Mouse (Mus musculus) right cerebral cortex, postnatal 14 days (tissue): ENCODE measurements around the gene Adamts14.

Source experiments
- DNase-seq: peaks from one replicate; pipeline ENCODE4 v3.0.0; 2022

Gene Adamts14

DNA sequence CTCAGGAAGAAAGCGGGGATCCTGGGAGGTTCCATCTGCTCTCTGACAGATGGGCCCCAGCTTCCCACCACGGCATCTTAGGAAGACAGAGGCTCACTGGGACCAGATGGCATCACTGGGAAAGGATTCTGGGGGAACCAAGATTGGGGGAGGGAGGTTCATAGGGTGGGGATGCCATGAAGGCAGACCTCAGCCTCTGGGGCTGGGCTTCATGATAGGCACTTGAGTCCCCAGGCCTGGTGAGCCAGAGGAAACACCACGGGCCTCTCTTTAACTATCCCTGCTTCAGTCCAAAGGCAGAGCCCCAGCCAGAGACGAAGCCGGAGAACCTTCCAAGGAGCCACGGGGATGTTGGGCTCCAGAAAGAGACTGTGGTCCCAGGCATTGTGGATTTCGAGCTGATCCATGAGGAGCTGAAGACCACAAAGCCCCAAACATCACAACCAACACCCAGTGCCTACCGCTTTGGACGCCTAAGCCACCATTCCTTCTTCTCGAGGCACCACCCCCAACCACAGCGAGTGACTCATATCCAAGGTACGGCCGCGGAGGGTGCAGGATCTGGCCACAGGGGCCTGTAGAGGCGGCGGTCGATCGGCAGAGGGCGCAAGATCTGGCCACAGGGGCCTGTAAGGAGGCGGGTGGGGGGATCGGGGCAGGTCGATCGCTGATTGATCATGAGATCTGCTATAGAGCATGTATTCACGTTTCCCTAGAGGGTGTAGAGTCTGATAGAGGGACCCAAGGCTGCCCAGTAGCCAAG is 97.6 kb downstream of the Adamts14 start:
- DNase-seq, result peak; percentile 31

DNA sequence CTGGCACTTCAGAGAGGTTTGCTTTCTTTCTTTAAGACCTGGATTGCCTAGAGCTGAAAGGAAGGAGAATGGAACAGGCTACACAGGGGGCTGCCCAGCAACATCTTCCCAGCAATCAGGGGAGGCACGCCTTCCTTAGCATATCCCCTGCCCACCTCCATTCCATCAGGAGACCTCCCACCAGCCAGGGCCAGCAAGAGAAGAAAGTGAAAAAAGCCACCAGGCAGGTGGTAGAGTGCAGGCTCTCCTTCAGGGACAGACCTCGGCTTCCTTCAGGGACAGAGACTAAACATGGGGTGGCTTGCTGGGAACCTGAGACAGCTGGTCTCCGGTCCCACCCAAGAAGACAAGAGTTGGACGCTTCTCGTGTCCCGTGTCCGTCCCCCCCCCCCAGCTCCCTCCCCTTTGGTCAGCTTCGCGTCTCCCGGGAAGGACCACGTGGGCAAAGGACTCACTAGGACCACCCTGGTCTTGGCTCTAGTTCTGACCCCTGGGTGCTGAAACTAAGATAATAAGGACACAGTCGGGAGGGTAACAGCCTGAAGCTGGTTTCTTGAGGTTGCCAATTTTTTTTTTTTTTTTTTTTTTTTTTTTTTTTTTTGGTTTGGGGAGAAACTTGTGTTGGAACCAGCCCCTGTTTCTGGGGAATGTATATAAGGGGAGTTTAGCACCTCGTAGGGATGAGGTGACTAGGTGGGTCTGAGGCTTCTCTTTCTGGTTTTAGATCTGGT is 98.4 kb downstream of the Adamts14 start:
- no peak for DNase-seq

DNA sequence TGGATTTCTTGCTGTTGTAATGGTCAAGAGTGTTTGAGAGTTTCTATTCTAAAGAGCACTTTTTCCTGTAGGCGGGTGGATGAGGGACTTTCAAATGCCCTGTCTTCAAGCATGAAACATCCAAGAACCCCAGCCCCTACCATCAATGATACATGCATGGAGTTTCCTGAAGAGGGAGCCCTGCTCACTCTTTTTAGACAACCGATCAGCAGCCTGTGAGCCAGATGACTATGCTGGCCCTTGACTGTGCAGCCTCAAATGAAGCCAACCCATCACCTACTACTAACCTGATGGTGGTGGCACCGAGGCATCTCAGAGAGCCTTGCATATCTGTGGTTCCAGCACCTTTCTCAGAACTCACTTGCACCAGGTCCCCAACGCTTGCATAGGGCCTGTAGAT is 100.7 kb downstream of the Adamts14 start:
- DNase-seq, result no peak

DNA sequence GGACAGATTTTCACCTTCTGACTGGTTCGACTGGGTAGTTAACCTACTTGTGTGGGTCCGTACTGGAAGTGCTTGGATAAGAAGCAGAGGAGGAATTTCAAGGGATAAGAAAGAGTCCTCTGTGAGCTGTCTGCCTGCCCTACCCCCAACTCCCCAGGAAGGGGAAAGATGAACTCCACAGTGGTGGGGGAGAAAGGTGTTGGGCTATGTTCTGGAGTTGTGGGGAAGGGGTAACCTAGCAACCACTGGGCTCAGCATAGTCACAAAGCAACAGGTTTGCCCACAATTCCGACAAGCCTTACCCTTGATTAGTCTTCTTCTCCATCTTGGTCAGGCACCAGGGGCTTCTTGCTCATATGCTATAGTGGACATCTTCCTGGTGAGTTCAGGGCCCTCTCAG is 101.6 kb downstream of the Adamts14 start, which contains the start of gene Tbata:
TSS of gene Tbata (plus strand) at position 301 of the 400 bp plus-strand sequence.
- DNase-seq, result no peak

DNA sequence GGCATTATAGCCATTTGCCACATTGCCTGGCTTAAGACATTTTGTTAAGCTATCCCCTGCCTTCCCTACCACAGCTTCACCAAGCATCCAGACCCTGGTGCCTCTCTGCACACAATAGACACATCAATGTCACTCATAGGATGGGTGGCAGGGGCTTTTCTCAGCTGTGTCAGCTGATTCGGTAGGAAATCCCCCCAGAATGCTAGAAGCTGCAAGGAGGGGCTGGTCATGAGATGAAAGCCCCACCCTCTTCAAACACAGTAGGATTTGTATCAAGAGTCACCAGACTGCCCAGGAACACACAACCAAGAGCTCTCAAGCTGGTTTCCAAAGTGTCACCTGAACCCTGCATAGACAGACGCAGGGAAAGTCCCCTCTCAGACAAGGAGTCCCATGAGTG is 104.8 kb downstream of the Adamts14 start:
- DNase-seq, result no peak

DNA sequence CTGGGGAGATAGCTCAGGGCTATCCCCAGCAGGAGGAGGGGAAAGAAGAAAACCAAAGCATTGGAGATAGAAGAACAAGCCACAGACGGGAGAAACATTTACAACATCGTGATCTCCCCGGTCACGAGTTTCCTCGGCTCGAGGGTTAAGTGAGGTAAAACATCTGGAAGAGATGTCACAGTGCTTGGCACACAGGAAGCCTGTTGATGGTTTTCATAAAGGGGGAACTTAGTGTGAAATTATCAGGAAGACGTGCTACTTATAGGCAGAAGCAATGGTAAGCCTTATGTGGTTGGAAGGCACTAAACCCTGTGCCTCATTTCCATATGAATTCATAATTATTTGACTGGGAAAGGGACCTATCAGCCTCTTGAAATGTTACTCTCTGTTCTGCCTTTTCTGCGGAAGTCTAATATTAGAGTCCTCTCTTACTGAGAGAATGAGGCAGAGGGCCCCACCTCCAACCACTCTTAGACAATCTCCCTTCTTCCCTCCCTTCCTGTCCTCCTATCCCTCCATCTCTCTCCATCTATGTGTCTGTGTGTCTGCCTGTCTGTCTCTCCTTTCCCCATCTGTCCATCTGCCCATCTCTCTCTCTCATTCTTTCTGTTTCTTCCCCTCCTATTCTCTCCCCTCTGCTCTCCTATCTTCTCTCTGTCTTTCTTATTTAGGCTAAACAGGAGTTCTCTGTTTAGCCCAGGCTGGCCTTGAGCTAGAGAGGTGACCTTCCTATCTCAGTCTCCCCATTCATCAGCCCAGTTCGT is 105.7 kb downstream of the Adamts14 start:
- no peak for DNase-seq

DNA sequence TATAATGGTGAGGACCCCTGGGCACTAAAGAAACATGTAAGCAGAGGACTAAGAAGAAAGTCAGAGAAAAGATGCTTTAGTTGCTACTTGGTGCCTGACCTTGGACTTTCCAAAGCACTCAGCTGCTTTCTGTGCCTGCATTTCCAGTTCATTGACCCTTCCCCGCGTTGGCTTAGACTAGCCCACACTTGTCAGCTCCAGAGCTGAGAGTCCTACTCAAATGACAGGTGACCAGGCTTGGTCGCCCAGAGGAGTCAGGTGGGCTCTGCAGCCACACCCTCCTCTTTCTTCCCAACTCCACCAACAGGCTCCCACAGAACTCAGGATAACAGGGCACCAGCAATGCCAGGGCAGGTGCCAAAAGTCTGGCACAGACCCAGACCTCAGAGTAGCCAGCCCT is 110.9 kb downstream of the Adamts14 start:
- no peak for DNase-seq

DNA sequence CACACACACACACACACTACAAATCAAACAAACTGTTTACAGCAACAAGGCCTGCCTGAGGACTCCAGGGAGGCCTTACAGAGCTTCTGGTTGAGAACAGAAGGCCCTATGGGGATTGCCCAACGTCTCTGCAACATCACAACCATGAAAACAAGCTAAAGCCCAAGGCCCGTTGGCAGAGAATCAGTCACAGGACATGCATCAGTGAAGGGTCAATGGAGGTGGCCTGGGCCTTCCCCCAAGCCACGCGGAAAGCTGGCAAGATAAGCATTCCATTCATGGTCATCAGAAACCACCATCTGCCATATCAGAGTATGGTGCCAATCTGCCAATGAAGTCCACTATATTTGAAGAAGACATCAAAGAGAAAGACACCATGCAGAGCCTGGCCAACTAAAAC is 112.6 kb downstream of the Adamts14 start:
- DNase-seq, result no peak

DNA sequence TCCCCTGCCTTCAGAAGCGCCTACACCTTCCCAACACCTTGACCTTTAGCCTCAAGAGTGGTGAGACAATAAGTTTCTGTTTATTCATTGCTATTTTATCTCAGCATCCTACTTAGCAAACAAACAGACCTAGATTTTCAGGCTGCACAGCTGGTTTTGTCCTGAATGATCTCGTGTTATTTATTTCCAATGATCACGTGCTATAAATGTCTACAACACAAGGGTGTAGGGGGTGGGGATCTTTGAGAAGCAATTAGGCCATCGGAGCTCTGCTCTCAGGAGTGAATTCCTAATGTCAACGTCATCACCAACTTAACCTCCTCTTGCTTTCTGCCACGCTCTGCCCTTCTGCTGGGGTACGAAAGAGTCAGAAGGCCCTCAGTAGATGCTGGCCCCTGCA is 113.1 kb downstream of the Adamts14 start:
- no peak for DNase-seq

DNA sequence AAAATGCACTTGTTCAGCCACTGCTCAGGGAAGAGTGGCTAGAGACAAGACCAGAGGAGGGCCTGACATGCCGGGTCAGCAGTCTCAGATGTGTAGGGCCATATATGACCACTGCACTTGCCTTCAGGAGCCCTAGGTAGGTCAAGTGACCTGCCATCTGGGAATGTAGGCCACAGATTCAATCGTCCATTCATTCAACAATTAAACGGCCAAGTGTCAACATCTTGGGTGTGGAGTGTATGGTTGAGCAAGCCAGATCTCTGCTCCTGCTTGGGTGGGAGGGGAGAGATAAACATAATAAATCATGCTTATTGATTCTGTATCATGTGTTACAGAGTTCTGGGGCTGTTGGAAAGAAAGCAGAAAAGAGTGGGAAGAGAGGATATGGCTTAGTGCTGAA is 114.6 kb downstream of the Adamts14 start:
- DNase-seq, result no peak

DNA sequence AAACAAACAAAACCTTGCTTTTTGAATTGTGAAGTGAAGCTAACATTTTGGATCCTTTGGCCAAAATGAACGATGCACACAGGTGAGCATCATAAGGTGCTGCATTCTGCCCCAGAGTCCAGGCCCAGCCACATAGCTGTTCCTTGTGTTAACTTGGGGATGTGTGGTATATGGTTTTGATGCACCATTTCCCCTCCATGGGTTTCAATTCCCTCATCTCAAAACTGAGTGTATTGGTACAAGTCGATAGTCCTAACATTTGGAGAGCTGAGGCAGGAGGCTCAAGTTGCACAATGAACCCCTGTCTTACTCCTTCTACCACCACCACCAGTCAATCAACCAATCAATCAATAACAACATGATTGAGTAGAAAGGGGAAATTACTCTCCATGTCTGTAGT is 116.8 kb downstream of the Adamts14 start:
- no peak for DNase-seq

DNA sequence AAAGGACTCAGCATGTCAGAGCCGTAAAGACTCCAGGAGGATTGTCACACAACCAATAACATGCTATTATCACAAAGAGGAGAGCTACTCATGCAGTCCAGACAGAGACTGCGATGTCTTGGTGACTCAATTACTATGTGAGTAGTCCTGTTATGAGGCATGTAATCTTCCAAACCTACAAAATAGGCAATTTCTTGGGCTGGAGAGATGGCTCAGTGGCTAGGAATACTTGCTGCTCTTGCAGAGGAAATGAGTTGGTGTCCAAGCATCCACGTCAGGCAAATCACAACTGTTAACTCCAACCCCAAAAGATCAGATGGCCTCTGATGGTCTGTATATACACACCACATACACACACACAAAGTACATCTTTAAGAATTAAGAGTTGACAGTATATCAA is 117.6 kb downstream of the Adamts14 start:
- DNase-seq, result no peak

DNA sequence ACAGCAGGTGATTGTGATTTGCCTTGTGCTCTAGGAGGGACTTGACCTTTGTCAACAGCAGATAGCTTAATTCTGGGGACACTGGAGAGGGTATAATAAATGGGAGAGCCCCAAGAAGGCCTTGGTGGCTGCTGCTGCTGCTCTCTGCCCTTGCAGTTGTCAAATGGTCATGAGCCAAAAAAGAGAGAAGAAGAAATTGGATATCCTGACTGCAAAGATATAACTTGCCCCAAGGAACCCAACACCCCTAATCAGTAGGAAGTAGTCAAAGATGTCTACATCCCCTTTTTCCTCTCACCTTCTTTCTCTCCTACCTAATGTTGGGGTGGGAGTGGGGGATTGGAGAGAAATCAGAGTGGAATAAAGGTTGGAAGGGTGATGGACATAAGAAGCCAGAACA is 121.1 kb downstream of the Adamts14 start:
- DNase-seq, result no peak

DNA sequence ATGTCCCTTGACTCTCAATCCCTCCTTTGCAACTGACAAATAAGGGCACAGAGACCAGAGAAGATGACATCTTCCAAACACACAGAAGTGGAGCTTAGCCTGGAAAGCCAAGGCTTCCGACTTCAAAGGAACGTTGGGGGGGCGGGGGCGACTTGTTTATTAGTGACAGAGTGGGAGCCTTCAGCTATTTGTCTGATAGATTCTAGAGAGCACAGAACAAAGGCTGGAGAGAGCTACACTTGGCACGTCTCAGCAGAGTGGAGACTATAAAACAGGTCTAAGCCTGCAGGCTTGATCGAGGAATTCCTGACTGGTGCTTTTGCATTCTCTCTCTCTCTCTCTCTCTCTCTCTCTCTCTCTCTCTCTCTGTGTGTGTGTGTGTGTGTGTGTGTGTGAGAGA is 122.6 kb downstream of the Adamts14 start:
- DNase-seq, result no peak

DNA sequence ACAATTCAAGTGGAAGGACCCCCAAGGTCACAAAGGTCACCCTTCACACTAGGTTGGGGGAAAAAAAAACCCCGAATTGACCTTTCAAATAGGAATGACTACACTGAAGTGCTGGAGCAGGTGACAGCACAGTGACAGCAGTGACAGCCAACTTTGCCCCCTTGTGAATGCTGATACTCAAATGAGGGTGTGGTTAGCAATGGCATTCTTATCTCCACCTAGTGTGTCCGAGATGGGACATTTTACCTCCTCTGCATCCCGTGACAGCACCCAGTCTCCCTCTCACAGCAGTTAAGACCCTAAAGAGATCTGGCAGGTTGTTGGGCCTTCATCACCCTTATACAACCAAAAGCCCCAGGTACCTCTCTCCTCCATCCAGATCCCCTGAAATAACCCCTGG is 123.8 kb downstream of the Adamts14 start:
- DNase-seq, result no peak

DNA sequence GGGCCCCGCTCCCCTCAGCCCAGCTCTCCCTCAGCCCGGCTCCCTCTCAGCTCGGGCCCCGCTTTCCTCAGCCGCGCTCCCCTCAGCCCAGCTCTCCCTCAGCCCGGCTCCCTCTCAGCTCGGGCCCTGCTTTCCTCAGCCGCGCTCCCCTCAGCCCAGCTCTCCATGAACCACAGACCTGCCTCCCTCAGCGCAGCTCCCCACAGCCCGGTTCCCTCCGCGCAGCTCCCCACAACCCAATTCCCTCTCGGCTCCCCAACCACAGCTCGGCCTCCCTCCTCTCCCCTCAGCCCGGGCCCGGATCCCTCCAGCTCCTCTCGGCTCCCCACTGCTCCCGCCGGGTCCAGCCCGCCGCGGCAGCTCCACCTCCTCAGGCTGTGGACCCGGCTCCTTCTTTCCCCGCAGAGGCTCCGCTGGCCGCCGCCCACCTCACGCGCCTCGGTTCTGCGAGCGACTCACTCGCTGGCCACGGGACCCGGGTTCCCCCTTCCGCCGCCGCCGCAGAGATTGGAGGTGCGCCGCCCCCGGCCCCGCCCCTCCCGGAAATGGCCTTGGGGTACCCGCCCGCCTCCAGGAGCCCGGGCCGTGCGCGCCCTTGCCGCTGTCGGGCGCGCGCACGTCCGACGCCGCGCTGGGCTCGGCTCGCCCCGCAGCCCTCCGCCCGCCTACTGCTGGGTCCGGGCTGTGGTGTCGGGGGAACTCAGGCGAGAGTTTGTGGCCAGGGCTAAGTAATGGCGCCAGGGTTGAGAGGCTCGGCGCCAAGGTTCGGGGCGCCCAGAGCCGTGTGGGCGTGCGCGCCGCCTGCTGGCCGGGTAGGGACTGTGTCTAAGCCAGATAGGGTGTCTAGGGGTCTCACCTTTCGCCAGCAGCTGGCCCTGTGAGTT is 125.8 kb downstream of the Adamts14 start, which contains the start of gene Sgpl1:
TSS of gene Sgpl1 (minus strand) at position 547 of the 884 bp plus-strand sequence.
- peak; percentile 91 for DNase-seq
